ENCODE assay signal across 21 mouse cellular contexts in the genomic region with DNA sequence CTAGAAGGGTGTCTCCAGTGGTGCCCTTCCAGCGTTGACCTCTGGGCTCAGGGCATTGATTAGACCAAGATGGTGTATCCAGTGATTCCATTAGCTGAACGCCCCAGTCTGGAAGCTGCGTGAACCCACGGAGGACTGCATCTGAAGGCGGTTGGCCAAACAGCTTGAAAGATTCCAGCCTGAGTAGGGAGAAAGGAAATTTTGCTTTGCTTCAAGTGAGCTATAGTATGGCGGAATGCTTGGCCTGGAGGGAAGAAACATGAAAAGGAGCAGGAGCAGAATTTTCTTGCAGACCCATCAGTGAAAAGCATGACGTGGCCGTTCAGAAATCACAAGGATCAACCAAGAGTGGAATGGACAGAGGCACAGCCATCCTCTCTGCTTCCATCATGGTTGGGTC.
DNase-seq lines count a peak whose midpoint lies in the region; ATAC-seq and TF ChIP-seq lines count a peak whose summit lies in the region.
"Had no signal": no experiment of that assay in that cellular context is flagged by ENCODE, and none has a peak within 500 bp of the region (broad histone marks: within the 10 kb centered on the region; RNA-seq: fewer than 3 reads in every experiment).

No protein-coding gene starts in this region.

- H3K27me3 ChIP-seq in heart, embryonic 10.5 days (ENCODE audit: insufficient read depth, poor library complexity, severe bottlenecking), result no peaks in the 10 kb centered on the region
- H3K27me3 ChIP-seq in midbrain, embryonic 11.5 days (ENCODE audit: control insufficient read depth, insufficient read depth, low read length), result no peaks in the 10 kb centered on the region
- no peaks in the 10 kb centered on the region for H3K27me3 ChIP-seq in midbrain, embryonic 14.5 days (ENCODE audit: control insufficient read depth, insufficient read depth, low read length)
- H3K27me3 ChIP-seq in Patski, result no peaks in the 10 kb centered on the region
- H3K27me3 ChIP-seq: CH12.LX had no signal

- H3K4me3 ChIP-seq in heart, embryonic 10.5 days, result no peak overlapping the region
- no peak overlapping the region for H3K4me3 ChIP-seq in midbrain, embryonic 11.5 days (ENCODE audit: low read depth, low read length)
- no peak overlapping the region for H3K4me3 ChIP-seq in midbrain, embryonic 14.5 days (replicated peaks; ENCODE audit: low read depth, low read length)

- POLR2A ChIA-PET in Patski (lab: Charles Lee), result interaction anchor here (1.4 to 1.5 kb wide), 2 partner anchors 30 to 137 kb away, joined by 3 to 4 read pairs; no protein-coding TSS in a partner anchor

- H3K9me3 ChIP-seq in heart, embryonic 10.5 days, result no peaks in the 10 kb centered on the region
- H3K9me3 ChIP-seq in midbrain, embryonic 11.5 days (ENCODE audit: control insufficient read depth, low read length), result no peaks in the 10 kb centered on the region
- no peaks in the 10 kb centered on the region for H3K9me3 ChIP-seq in midbrain, embryonic 14.5 days (ENCODE audit: control insufficient read depth, low read length)
- H3K9me3 ChIP-seq: G1E had no signal

- no peak overlapping the region for H3K9ac ChIP-seq in midbrain, embryonic 11.5 days (ENCODE audit: low read length)
- H3K9ac ChIP-seq in midbrain, embryonic 14.5 days (replicated peaks; ENCODE audit: low read length), result no peak overlapping the region

- peaks cover 21% of the 10 kb centered on the region for H3K4me1 ChIP-seq in heart, embryonic 10.5 days
- H3K4me1 ChIP-seq in midbrain, embryonic 11.5 days (ENCODE audit: control insufficient read depth, insufficient read depth, low read length), result no peaks in the 10 kb centered on the region
- H3K4me1 ChIP-seq in midbrain, embryonic 14.5 days (ENCODE audit: control insufficient read depth, insufficient read depth, low read length), result no peaks in the 10 kb centered on the region

- TF ChIP-seq CTCF in Patski (IDR thresholded peaks at IDR 0.05), result no peak

- 91% methylated on average over 8 of the region's 8 CpGs for WGBS in heart, embryonic 10.5 days
- 94% methylated on average over 8 of the region's 8 CpGs for WGBS in midbrain, embryonic 11.5 days
- WGBS in midbrain, embryonic 14.5 days, result 93% methylated on average over 8 of the region's 8 CpGs

- in situ Hi-C loops in Patski (cut with MboI; ENCODE audit: low pct_unique_long_range_greater_than_20kb), result loop anchor here (5.0 kb wide), 1 partner anchor 89 kb away; a partner anchor contains a TSS

- H3K36me3 ChIP-seq in heart, embryonic 10.5 days, result no peaks in the 10 kb centered on the region
- no peaks in the 10 kb centered on the region for H3K36me3 ChIP-seq in midbrain, embryonic 11.5 days (ENCODE audit: control insufficient read depth, insufficient read depth, low read length)
- no peaks in the 10 kb centered on the region for H3K36me3 ChIP-seq in midbrain, embryonic 14.5 days (ENCODE audit: control insufficient read depth, insufficient read depth, low read length)
- H3K36me3 ChIP-seq: G1E had no signal

- DNase-seq in heart, adult 11 months, result peak; percentile 66
- DNase-seq in heart, embryonic 10.5 days (ENCODE audit: low spot score), result no peak
- DNase-seq in midbrain, embryonic 11.5 days (ENCODE audit: low spot score, missing footprints), result peak; percentile 76
- no peak for DNase-seq in midbrain, embryonic 14.5 days
- peak; percentile 55 for DNase-seq in Patski (ENCODE audit: low read depth, low spot score)
- DNase-seq in gastrocnemius, adult 18-20 months (ENCODE audit: low spot score), result no peak
- DNase-seq: adrenal gland, adult 2 months; adrenal gland, adult 8-10 months; adrenal gland, postnatal 10 days; adrenal gland, postnatal 14 days; adrenal gland, postnatal 25 days; adrenal gland, postnatal 36 days; B cell, adult 2 months; cerebellum, adult 11 months; cerebellum, adult 11-12 months; cerebellum, adult 18-20 months; cerebellum, adult 2 months had no signal

- ATAC-seq in midbrain, embryonic 11.5 days (ENCODE audit: low FRiP score), result no peak
- ATAC-seq in midbrain, embryonic 14.5 days (ENCODE audit: low FRiP score, low TSS enrichment), result no peak
- no peak for ATAC-seq in Patski
- ATAC-seq: activated CD4-positive, CD25-positive, alpha-beta regulatory T cell, adult 4 months; CD4-positive, CD25-positive, alpha-beta regulatory T cell, adult 4 months had no signal

- CTCF ChIA-PET in Patski (lab: Charles Lee), result interaction anchor here (1.6 kb wide), 2 partner anchors 29 to 348 kb away, joined by 3 to 4 read pairs; no protein-coding TSS in a partner anchor

- H3K4me2 ChIP-seq in midbrain, embryonic 11.5 days, result no peak overlapping the region
- H3K4me2 ChIP-seq in midbrain, embryonic 14.5 days (ENCODE audit: low read length), result no peak overlapping the region

- H3K27ac ChIP-seq in heart, embryonic 10.5 days, result no peak overlapping the region
- H3K27ac ChIP-seq in midbrain, embryonic 11.5 days (ENCODE audit: low read depth, low read length), result no peak overlapping the region
- H3K27ac ChIP-seq in midbrain, embryonic 14.5 days (replicated peaks; ENCODE audit: low read depth, low read length), result no peak overlapping the region

Comparison
In these comparisons a context has a peak if more than half of its experiments do, and no peak if none do; other contexts are left out.
1. DNase-seq: peak in heart, adult 11 months (single experiment), midbrain, embryonic 11.5 days (single experiment) and Patski (single experiment); none in heart, embryonic 10.5 days (single experiment), midbrain, embryonic 14.5 days (single experiment) and gastrocnemius, adult 18-20 months (single experiment).